Mouse (Mus musculus): ENCODE results near the gene BC053393.

DNA sequence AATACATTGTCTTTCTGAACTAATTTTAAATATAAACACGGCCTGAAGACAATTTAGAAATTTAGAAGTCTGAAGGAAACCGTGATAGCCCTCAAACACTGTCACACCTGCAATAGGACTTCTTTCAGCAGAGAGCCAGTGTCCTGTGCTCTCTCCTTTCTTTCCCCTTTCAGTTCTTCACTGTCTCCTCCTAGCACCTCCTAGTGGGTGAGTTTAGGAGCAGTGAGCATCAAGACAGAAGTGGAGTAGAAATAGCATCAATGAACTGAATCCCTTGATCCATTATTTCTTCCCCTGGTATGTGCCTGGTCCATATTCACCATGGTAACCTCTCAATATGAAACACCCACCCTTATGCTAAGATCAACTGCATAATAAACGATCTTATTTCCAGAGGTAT is 65.2 kb downstream of the BC053393 start:
- TF ChIP-seq CTCF (IDR thresholded peaks at IDR 0.05; ENCODE audit: low read depth, low read length): no peak
- no peak for TF ChIP-seq POLR2A (IDR thresholded peaks at IDR 0.05; ENCODE audit: borderline replicate concordance, low read depth, low read length)

All from bone marrow macrophage, adult 2 months (primary cell).